Mouse (Mus musculus): ENCODE measurements around the gene Rbp1.
A peak's percentile ranks its signal among the peaks of the same experiment; 100 is the strongest.

GRCm38 (mm10) chr9:98442638-98443037, 19.9 kb downstream of the Rbp1 start:
- TF ChIP-seq POLR2A (IDR thresholded peaks at IDR 0.05; ENCODE audit: insufficient read depth, low read depth, low read length), result no peak
- peak; percentile 82 for TF ChIP-seq CTCF (IDR thresholded peaks at IDR 0.05)

Data from heart, adult 2 months (tissue).